Mouse (Mus musculus) liver, embryonic 14.5 days (tissue): ENCODE data around the gene 2610001J05Rik. TPM values are rescaled to one million over a fixed set of nuclear protein-coding genes. Genes with fewer than 3 reads are reported as not detected.
"Not testable (repeated sequence)": the region's sequence is repeated elsewhere in the genome, so short reads cannot be mapped to it uniquely, and the experiment has no call there.

Experiments used
- ATAC-seq: fragments of 200-750 bp; cut with Nextera tagmentation; 2 replicates; pipeline ENCODE4 v1.8.0; 2017; ENCODE audit warnings: moderate number of reproducible peaks, mild to moderate bottlenecking, moderate library complexity; ENCODE audit not compliant: insufficient read depth
- DNase-seq, 3 experiments: peaks; one replicate each; pipeline ENCODE4 v3.0.0-alpha.2; 2012 to 2013; ENCODE audit warnings: low read depth in 3 of 3, low spot score in 3 of 3
- H3K27ac ChIP-seq: fragments of 300-500 bp; sonication (generic); 2 replicates; pipeline ENCODE4 v1.5.1; 2014; ENCODE audit warnings: moderate library complexity, mild to moderate bottlenecking, control low read depth, inconsistent platforms
- H3K27me3 ChIP-seq: fragments of 300-500 bp; sonication (generic); 2 replicates; pipeline ENCODE4 v1.6.1; 2014; ENCODE audit warnings: mild to moderate bottlenecking, low read length, moderate library complexity; ENCODE audit not compliant: control insufficient read depth, insufficient read depth
- H3K36me3 ChIP-seq: fragments of 300-500 bp; sonication (generic); replicated peaks from 2 replicates; pipeline ENCODE4 v1.6.1; 2014; ENCODE audit warnings: low read depth; ENCODE audit not compliant: control insufficient read depth, insufficient read depth
- H3K4me1 ChIP-seq, 2 experiments: fragments of 200-500 bp in 1 of 2; fragments of 300-500 bp in 1 of 2; sonication (generic) in 1 of 2; replicated peaks; 2 replicates each; pipeline ENCODE4 v1.6.1; 2012 to 2014; ENCODE audit warnings: antibody characterized with exemption in 1 of 2, inconsistent platforms in 1 of 2, low read length in 1 of 2; ENCODE audit not compliant: control insufficient read depth in 2 of 2, insufficient read depth in 2 of 2
- H3K4me2 ChIP-seq: fragments of 300-500 bp; sonication (generic); 2 replicates; pipeline ENCODE4 v1.6.1; 2014; ENCODE audit warnings: low read depth, mild to moderate bottlenecking, control low read depth, moderate library complexity
- H3K4me3 ChIP-seq, 2 experiments: fragments of 200-500 bp in 1 of 2; fragments of 300-500 bp in 1 of 2; sonication (generic) in 1 of 2; 2 replicates each; pipeline ENCODE4 v1.5.1; 2012 to 2014; ENCODE audit warnings: low read depth in 2 of 2, low read length in 2 of 2, mild to moderate bottlenecking in 2 of 2, control low read depth in 1 of 2, inconsistent platforms in 1 of 2, moderate library complexity in 1 of 2; ENCODE audit not compliant: insufficient read depth in 1 of 2
- H3K9ac ChIP-seq: fragments of 300-500 bp; sonication (generic); replicated peaks from 2 replicates; pipeline ENCODE4 v1.6.1; 2014; ENCODE audit warnings: mild to moderate bottlenecking, control low read depth, moderate library complexity
- H3K9me3 ChIP-seq: fragments of 300-500 bp; sonication (generic); 2 replicates; pipeline ENCODE4 v1.6.1; 2016; ENCODE audit warnings: low read length, mixed read lengths; ENCODE audit not compliant: control insufficient read depth
- CTCF ChIP-seq: IDR thresholded peaks from 2 replicates; pipeline ENCODE4 v1.5.1; 2016; ENCODE audit warnings: antibody characterized with exemption, low read depth, control low read depth
- EP300 ChIP-seq: IDR thresholded peaks from 2 replicates; pipeline ENCODE4 v1.6.1; 2016; ENCODE audit warnings: antibody characterized with exemption, low read depth
- WGBS: fragments of 180-500 bp; shearing (Covaris S2); extraction: QIAGEN DNeasy Blood & Tissue Kit; methylation state at CpG from one replicate; pipeline ENCODE4 v1.1.7; 2014; ENCODE audit not compliant: insufficient replicate concordance; 5-methylcytosine and 5-hydroxymethylcytosine counted together
- polyA plus RNA-seq, 2 experiments: library from polyadenylated mRNA; depleted of rRNA in 1 of 2; stranded (reverse) in 1 of 2; unstranded in 1 of 2; fragments of >200 nt; fragmentation: Nextera tagmentation in 1 of 2; extraction: Ambion mirVana in 1 of 2; gene quantifications; 2 replicates each; pipeline versions ENCODE4 v1.2.1 to v1.2.3; 2012 to 2014

2610001J05Rik gene
- polyA plus RNA-seq, 2 experiments, result 27.7 to 27.8 TPM

- no peaks in the 10 kb centered on the region for H3K36me3 ChIP-seq
- H3K4me2 ChIP-seq, result no peak overlapping the region
- no peak overlapping the region for H3K4me3 ChIP-seq
- TF ChIP-seq CTCF, result no peak
- no peak for TF ChIP-seq EP300
- no peaks in the 10 kb centered on the region for H3K9me3 ChIP-seq
- no peaks in the 10 kb centered on the region for H3K4me1 ChIP-seq
- no peak overlapping the region for H3K27ac ChIP-seq
- H3K27me3 ChIP-seq, result no peaks in the 10 kb centered on the region
- 58% methylated on average over 1 of the region's 1 CpGs for WGBS
- no peak overlapping the region for H3K9ac ChIP-seq
- DNase-seq (no peak), ATAC-seq (no peak)
These were observed 10.7 kb downstream of the 2610001J05Rik start for GRCm38 (mm10) chr6:13860596-13860995.

GRCm38 (mm10) chr6:13859877-13860585 is 11.3 kb downstream of the 2610001J05Rik start:
- no peak for ATAC-seq

GRCm38 (mm10) chr6:13854230-13854629 is 17.1 kb downstream of the 2610001J05Rik start:
- TF ChIP-seq EP300, result no peak
- TF ChIP-seq CTCF, result no peak
- Histone ChIP-seq H3K27me3 (no peaks in the 10 kb centered on the region), H3K4me3 (no peak overlapping the region), H3K9ac (no peak overlapping the region), H3K4me2 (no peak overlapping the region), H3K36me3 (no peaks in the 10 kb centered on the region), H3K27ac (no peak overlapping the region), H3K9me3 (no peaks in the 10 kb centered on the region), H3K4me1 (no peaks in the 10 kb centered on the region)
- WGBS, result 36% methylated on average over 11 of the region's 11 CpGs
- no peak for DNase-seq
- no peak for ATAC-seq

More at GRCm38 (mm10) chr6:13859877-13860585, 11.3 kb downstream of the 2610001J05Rik start:
- Histone ChIP-seq H3K27me3 (no peaks in the 10 kb centered on the region), H3K4me3 (no peak overlapping the region), H3K36me3 (no peaks in the 10 kb centered on the region), H3K9me3 (no peaks in the 10 kb centered on the region), H3K27ac (no peak overlapping the region), H3K9ac (no peak overlapping the region), H3K4me1 (no peaks in the 10 kb centered on the region), H3K4me2 (no peak overlapping the region)
- TF ChIP-seq CTCF (no peak), EP300 (no peak)
- no peak for DNase-seq
- 50% methylated on average over 6 of the region's 6 CpGs for WGBS

GRCm38 (mm10) chr6:13853244-13853643 is 18.1 kb downstream of the 2610001J05Rik start:
- Histone ChIP-seq H3K9me3 (no peaks in the 10 kb centered on the region), H3K27ac (no peak overlapping the region), H3K4me3 (no peak overlapping the region), H3K4me2 (no peak overlapping the region), H3K4me1 (no peaks in the 10 kb centered on the region), H3K27me3 (no peaks in the 10 kb centered on the region), H3K9ac (no peak overlapping the region), H3K36me3 (no peaks in the 10 kb centered on the region)
- WGBS, result 71% methylated on average over 4 of the region's 4 CpGs
- TF ChIP-seq EP300 (no peak), CTCF (no peak)
- ATAC-seq, result no peak
- no peak for DNase-seq

- H3K4me1 ChIP-seq, H3K9me3 ChIP-seq, H3K4me2 ChIP-seq, H3K27ac ChIP-seq, H3K27me3 ChIP-seq, ATAC-seq, H3K4me3 ChIP-seq, DNase-seq, H3K9ac ChIP-seq, H3K36me3 ChIP-seq: not testable (repeated sequence)
- 70% methylated on average over 1 of the region's 1 CpGs for WGBS
These were observed 25.3 kb downstream of the 2610001J05Rik start for GRCm38 (mm10) chr6:13846031-13846430.
